Mouse (Mus musculus) neural tube, embryonic 14.5 days (tissue): ENCODE data around the gene C2cd4a. TPM values are rescaled to one million over a fixed set of nuclear protein-coding genes. Genes with fewer than 3 reads are reported as not detected.

Experiments used
- ATAC-seq: fragments of 200-750 bp; cut with Nextera tagmentation; 2 replicates; pipeline ENCODE4 v1.8.0; 2017; ENCODE audit warnings: low read depth, mild to moderate bottlenecking, moderate TSS enrichment, moderate library complexity
- H3K27ac ChIP-seq: fragments of 300-500 bp; sonication (generic); 2 replicates; pipeline ENCODE4 v1.5.1; 2014; ENCODE audit warnings: low read depth, mild to moderate bottlenecking, control low read depth, low read length, moderate library complexity, mixed read lengths
- H3K27me3 ChIP-seq: fragments of 300-500 bp; sonication (generic); 2 replicates; pipeline ENCODE4 v1.6.1; 2014; ENCODE audit warnings: low read length; ENCODE audit not compliant: control insufficient read depth, insufficient read depth
- H3K36me3 ChIP-seq: fragments of 300-500 bp; sonication (generic); 2 replicates; pipeline ENCODE4 v1.6.1; 2014; ENCODE audit warnings: low read length, mixed read lengths; ENCODE audit not compliant: control insufficient read depth, insufficient read depth
- H3K4me1 ChIP-seq: fragments of 300-500 bp; sonication (generic); 2 replicates; pipeline ENCODE4 v1.6.1; 2014; ENCODE audit warnings: low read length; ENCODE audit not compliant: control insufficient read depth, insufficient read depth
- H3K4me2 ChIP-seq: fragments of 300-500 bp; sonication (generic); 2 replicates; pipeline ENCODE4 v1.6.1; 2014; ENCODE audit warnings: mild to moderate bottlenecking, low read depth, low read length, control low read depth
- H3K4me3 ChIP-seq: fragments of 300-500 bp; sonication (generic); 2 replicates; pipeline ENCODE4 v1.5.1; 2014; ENCODE audit warnings: low read depth, low read length, control low read depth, mixed read lengths
- H3K9ac ChIP-seq: fragments of 300-500 bp; sonication (generic); replicated peaks from 2 replicates; pipeline ENCODE4 v1.6.1; 2014; ENCODE audit warnings: low read depth, mild to moderate bottlenecking, control low read depth, low read length, mixed read lengths
- H3K9me3 ChIP-seq: fragments of 300-500 bp; sonication (generic); 2 replicates; pipeline ENCODE4 v1.6.1; 2016; ENCODE audit warnings: low read length; ENCODE audit not compliant: control insufficient read depth
- WGBS: fragments of 180-500 bp; shearing (Covaris S2); extraction: QIAGEN DNeasy Blood & Tissue Kit; methylation state at CpG from one replicate; pipeline ENCODE4 v1.1.7; 2014; 5-methylcytosine and 5-hydroxymethylcytosine counted together
- polyA plus RNA-seq: library from polyadenylated mRNA; unstranded; fragments of >200 nt; fragmentation: Nextera tagmentation; extraction: Ambion mirVana; gene quantifications from 2 replicates; pipeline ENCODE4 v1.2.1, GENCODE M21; 2014

C2cd4a gene
- polyA plus RNA-seq, 1 experiment from 2014 or later: 0.63 TPM

- Histone ChIP-seq H3K27ac (no peak overlapping the region), H3K27me3 (peaks cover 9% of the 10 kb centered on the region; the same call in 1 of the 2 replicates), H3K4me3 (no peak overlapping the region), H3K9me3 (no peaks in the 10 kb centered on the region), H3K9ac (no peak overlapping the region), H3K36me3 (no peaks in the 10 kb centered on the region), H3K4me1 (no peaks in the 10 kb centered on the region), H3K4me2 (no peak overlapping the region)
- ATAC-seq: no peak
- WGBS: 86% methylated on average over 7 of the region's 7 CpGs
Observed at GRCm38 (mm10) chr9:67825527-67825926, 6.6 kb downstream of the C2cd4a start.

GRCm38 (mm10) chr9:67823131-67823530, 9.0 kb downstream of the C2cd4a start:
- Histone ChIP-seq H3K4me3 (no peak overlapping the region), H3K9ac (no peak overlapping the region), H3K9me3 (no peaks in the 10 kb centered on the region), H3K4me1 (no peaks in the 10 kb centered on the region), H3K4me2 (no peak overlapping the region), H3K27ac (no peak overlapping the region), H3K36me3 (no peaks in the 10 kb centered on the region), H3K27me3 (no peaks in the 10 kb centered on the region)
- ATAC-seq: no peak
- WGBS: 76% methylated on average over 5 of the region's 5 CpGs

GRCm38 (mm10) chr9:67818668-67818950, 13.5 kb downstream of the C2cd4a start:
- H3K27me3 ChIP-seq: no peaks in the 10 kb centered on the region
- no peak overlapping the region for H3K27ac ChIP-seq
- ATAC-seq: no peak
- no peak overlapping the region for H3K4me2 ChIP-seq
- H3K9me3 ChIP-seq: no peaks in the 10 kb centered on the region
- no peak overlapping the region for H3K9ac ChIP-seq
- no peaks in the 10 kb centered on the region for H3K36me3 ChIP-seq
- WGBS: 85% methylated on average over 4 of the region's 4 CpGs
- H3K4me3 ChIP-seq: no peak overlapping the region
- no peaks in the 10 kb centered on the region for H3K4me1 ChIP-seq

GRCm38 (mm10) chr9:67817898-67818667, 14.0 kb downstream of the C2cd4a start:
- Histone ChIP-seq H3K27me3 (no peaks in the 10 kb centered on the region), H3K36me3 (no peaks in the 10 kb centered on the region), H3K27ac (no peak overlapping the region), H3K4me1 (no peaks in the 10 kb centered on the region), H3K4me2 (no peak overlapping the region), H3K4me3 (no peak overlapping the region), H3K9me3 (no peaks in the 10 kb centered on the region), H3K9ac (no peak overlapping the region)
- 66% methylated on average over 10 of the region's 10 CpGs for WGBS
- no peak for ATAC-seq

- 82% methylated on average over 2 of the region's 2 CpGs for WGBS
- no peak for ATAC-seq
- no peaks in the 10 kb centered on the region for H3K36me3 ChIP-seq
Observed at GRCm38 (mm10) chr9:67816172-67816928, 15.8 kb downstream of the C2cd4a start.

GRCm38 (mm10) chr9:67813665-67814337, 18.3 kb downstream of the C2cd4a start:
- Histone ChIP-seq H3K4me3 (no peak overlapping the region), H3K27me3 (no peaks in the 10 kb centered on the region), H3K36me3 (no peaks in the 10 kb centered on the region), H3K27ac (no peak overlapping the region), H3K4me2 (no peak overlapping the region), H3K9ac (no peak overlapping the region), H3K4me1 (no peaks in the 10 kb centered on the region), H3K9me3 (no peaks in the 10 kb centered on the region)
- WGBS: 16% methylated on average over 8 of the region's 8 CpGs
- no peak for ATAC-seq

More at GRCm38 (mm10) chr9:67816172-67816928, 15.8 kb downstream of the C2cd4a start:
- H3K27me3 ChIP-seq: no peaks in the 10 kb centered on the region
- no peak overlapping the region for H3K27ac ChIP-seq
- no peaks in the 10 kb centered on the region for H3K4me1 ChIP-seq
- no peak overlapping the region for H3K4me2 ChIP-seq
- no peak overlapping the region for H3K4me3 ChIP-seq
- H3K9ac ChIP-seq: no peak overlapping the region
- H3K9me3 ChIP-seq: no peaks in the 10 kb centered on the region

GRCm38 (mm10) chr9:67813171-67813570, 19.0 kb downstream of the C2cd4a start:
- 70% methylated on average over 4 of the region's 4 CpGs for WGBS
- no peaks in the 10 kb centered on the region for H3K36me3 ChIP-seq
- no peak overlapping the region for H3K27ac ChIP-seq
- no peak overlapping the region for H3K4me3 ChIP-seq
- H3K4me2 ChIP-seq: no peak overlapping the region
- no peaks in the 10 kb centered on the region for H3K4me1 ChIP-seq
- H3K27me3 ChIP-seq: no peaks in the 10 kb centered on the region
- no peak overlapping the region for H3K9ac ChIP-seq
- no peaks in the 10 kb centered on the region for H3K9me3 ChIP-seq
- no peak for ATAC-seq

- no peaks in the 10 kb centered on the region for H3K4me1 ChIP-seq
- no peak for ATAC-seq
- no peak overlapping the region for H3K27ac ChIP-seq
- WGBS: 83% methylated on average over 3 of the region's 3 CpGs
- no peak overlapping the region for H3K4me3 ChIP-seq
- H3K9ac ChIP-seq: no peak overlapping the region
- no peaks in the 10 kb centered on the region for H3K9me3 ChIP-seq
- no peaks in the 10 kb centered on the region for H3K36me3 ChIP-seq
- no peak overlapping the region for H3K4me2 ChIP-seq
- H3K27me3 ChIP-seq: no peaks in the 10 kb centered on the region
Observed at GRCm38 (mm10) chr9:67811116-67811515, 21.0 kb downstream of the C2cd4a start.

GRCm38 (mm10) chr9:67810527-67810926, 21.6 kb downstream of the C2cd4a start:
- no peak for ATAC-seq
- Histone ChIP-seq H3K4me2 (no peak overlapping the region), H3K4me1 (no peaks in the 10 kb centered on the region), H3K27ac (no peak overlapping the region), H3K27me3 (no peaks in the 10 kb centered on the region), H3K36me3 (no peaks in the 10 kb centered on the region), H3K4me3 (no peak overlapping the region), H3K9ac (no peak overlapping the region), H3K9me3 (no peaks in the 10 kb centered on the region)
- 66% methylated on average over 6 of the region's 6 CpGs for WGBS
